Mouse (Mus musculus): Measurements from ENCODE around the gene Helq. TPM values are rescaled to one million over a fixed set of nuclear protein-coding genes. Genes with fewer than 3 reads are reported as not detected.

The Helq gene
- total RNA-seq, 2 experiments from 2014 or later: 15.8 to 18.1 TPM

DNA sequence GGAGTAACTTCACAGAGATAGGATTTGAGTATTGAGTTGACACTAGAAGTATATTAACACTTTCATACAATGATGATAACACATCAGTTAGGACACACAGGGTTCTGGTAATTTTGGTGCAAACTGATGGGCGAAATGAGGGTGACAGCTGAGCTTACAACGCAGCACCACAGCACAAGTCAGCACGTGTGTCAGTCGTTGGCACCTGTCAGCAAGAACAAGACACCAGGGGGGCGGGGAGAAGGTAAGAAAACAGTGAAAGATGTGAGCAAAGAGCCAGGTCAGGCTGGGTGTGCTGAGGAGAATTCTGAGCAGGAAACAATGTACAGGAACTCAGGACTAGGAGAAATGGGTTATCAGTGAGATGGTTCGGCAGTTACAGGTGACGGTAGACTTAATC lies 36.7 kb downstream of the Helq start:
- no peak for TF ChIP-seq CTCF (conservative IDR thresholded peaks at IDR 0.05)
- H3K4me3 ChIP-seq: no peak overlapping the region
- DNase-seq (ENCODE audit: low spot score in 2 of 2): no peak
- no peak overlapping the region for H3K27ac ChIP-seq

DNA sequence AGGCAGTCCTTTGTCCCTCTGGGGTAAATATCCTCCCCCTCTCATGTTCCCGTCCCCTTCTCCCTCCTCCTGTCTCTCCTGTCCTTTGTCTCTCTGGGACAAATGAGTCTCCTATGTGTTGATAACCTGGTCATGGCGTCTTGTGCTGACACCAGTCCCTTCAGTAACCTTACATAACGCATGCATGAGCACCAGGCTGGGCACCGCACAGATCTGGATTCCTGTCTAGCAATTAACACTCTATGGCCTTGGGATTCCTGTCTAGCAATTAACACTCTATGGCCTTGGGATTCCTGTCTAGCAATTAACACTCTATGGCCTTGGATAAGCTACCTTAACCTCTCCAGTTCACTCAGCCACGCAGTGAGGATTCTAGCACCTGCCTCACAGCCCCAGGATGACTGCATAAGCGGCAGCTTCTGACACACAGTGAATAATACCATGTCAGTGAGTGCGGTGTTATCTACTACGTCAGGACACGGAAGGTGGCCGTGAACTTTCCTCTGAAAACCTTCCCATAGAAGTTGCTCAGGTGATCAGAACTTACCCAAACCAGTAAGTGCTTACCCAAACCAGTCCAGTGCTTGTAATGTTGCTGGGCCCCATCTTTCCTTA lies 38.2 kb downstream of the Helq start:
- H3K4me3 ChIP-seq: no peak overlapping the region
- no peak for TF ChIP-seq CTCF (conservative IDR thresholded peaks at IDR 0.05)

DNA sequence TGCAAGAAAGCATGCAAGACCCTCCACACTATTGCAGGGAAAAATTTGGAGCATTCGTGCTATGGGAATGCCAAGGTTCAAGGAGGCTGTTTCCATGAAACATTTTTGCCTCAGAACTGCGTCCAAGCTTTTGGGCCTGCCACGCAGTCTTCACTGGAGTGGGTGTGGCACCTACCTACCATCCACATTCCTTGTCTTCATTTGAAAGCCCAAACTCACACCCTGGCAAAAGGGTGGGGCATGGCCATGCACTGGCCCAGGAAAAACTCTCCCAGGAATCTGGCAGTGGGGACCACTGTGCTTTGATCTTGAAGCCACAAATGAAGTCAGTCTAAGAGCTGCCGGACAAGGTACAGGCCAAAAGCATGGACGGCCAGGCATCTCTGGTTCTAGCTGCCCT lies 40.3 kb downstream of the Helq start:
- DNase-seq (ENCODE audit: low spot score in 2 of 2): no peak
- no peak overlapping the region for H3K27ac ChIP-seq
- H3K4me3 ChIP-seq: no peak overlapping the region
- no peak for TF ChIP-seq CTCF (conservative IDR thresholded peaks at IDR 0.05)

More for the DNA sequence above, 38.2 kb downstream of the Helq start:
- DNase-seq (ENCODE audit: low spot score in 2 of 2): no peak
- no peak overlapping the region for H3K27ac ChIP-seq

DNA sequence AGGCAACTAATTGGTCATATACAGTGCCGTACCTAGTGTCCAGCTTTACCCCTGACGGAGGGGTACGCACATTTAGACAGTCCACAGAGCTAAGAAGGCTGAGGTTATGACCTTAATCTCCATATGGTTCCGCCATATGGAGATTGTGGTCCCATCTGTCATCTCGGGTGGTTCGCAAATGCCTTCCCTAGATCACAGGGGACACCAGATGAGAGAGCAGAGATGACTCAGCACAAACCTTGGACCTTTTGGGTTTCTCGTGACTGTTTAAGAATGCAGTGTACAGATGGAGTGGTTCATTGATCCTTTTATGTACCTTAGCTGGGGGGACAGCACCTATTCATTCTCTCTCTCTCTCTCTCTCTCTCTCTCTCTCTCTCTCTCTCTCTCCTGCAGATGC lies 45.0 kb downstream of the Helq start:
- Histone ChIP-seq H3K27ac (no peak overlapping the region), H3K4me3 (no peak overlapping the region)
- no peak for DNase-seq (ENCODE audit: low spot score in 2 of 2)
- no peak for TF ChIP-seq CTCF (conservative IDR thresholded peaks at IDR 0.05)

DNA sequence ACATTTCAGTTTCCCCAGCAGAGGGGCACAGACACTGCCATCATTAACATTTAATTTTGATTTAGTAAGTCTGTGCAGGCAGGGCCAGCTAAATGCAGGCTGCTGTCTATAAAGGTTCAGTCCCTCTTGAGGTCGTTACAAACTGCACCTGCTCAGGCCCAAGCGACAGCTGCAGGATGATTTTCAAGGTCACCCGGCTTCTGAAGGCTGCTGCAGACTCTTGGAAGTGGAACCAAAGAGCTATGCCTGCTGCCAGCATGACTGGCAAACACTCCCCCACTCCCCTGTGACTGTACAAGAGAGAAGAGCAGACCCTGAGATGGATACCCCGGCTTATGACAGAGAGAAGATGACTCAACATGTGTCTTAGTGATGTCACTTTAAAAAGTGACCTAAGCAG lies 46.7 kb downstream of the Helq start:
- Histone ChIP-seq H3K27ac (no peak overlapping the region), H3K4me3 (no peak overlapping the region)
- no peak for DNase-seq (ENCODE audit: low spot score in 2 of 2)
- no peak for TF ChIP-seq CTCF (conservative IDR thresholded peaks at IDR 0.05)

DNA sequence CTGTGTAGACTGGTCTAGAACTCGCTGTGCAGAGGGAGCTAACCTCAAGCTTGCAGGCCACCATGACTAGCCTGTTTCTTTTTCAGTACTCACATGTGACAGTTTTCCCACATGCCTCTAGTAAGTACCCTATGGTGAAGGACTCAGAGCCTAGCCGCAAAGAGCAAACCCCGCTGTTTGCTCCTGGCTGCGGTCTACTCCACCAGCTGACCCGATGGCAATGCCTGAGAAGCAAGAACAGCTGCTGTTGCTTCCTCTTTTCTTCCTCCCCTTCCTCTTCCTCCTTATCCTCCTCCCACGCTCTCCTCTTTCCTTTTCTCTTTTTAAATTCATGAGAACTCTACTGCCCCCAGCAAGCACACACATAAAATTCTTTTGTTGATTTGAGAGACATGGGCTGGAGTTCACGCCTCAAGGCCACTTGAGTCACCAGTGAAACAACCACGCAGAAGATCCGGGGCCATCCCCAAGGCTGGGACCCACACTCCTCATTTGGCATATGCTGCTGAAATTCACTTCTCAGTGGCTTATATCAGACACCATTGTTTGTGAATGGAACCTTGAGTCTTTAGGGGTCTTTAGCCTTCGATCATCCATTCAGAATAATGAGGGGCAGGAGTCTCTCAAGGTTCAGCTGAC lies 47.7 kb downstream of the Helq start:
- Histone ChIP-seq H3K4me3 (no peak overlapping the region), H3K27ac (no peak overlapping the region)
- no peak for TF ChIP-seq CTCF (conservative IDR thresholded peaks at IDR 0.05)
- no peak for DNase-seq (ENCODE audit: low spot score in 2 of 2)

DNA sequence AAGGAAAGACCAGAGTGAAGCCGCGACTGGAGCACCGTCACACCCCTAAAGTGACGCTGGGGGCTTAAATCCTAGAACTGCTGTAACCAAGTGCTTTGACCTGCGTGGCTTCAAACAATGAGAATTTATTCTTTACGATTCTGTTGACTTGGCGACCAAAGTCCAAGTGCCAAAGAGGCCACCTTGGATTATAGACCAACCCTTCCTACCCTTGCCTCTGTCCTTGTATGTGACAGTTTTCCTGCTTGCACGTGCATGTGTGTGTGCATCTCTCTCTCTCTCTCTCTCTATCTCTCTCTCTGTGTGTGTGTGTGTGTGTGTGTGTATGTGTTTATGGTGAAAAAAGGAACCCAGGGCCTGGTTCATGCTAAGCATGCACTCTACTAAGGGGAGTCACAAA lies 59.6 kb downstream of the Helq start:
- TF ChIP-seq CTCF (conservative IDR thresholded peaks at IDR 0.05): no peak
- Histone ChIP-seq H3K27ac (no peak overlapping the region), H3K4me3 (no peak overlapping the region)
- DNase-seq (ENCODE audit: low spot score in 2 of 2): no peak

DNA sequence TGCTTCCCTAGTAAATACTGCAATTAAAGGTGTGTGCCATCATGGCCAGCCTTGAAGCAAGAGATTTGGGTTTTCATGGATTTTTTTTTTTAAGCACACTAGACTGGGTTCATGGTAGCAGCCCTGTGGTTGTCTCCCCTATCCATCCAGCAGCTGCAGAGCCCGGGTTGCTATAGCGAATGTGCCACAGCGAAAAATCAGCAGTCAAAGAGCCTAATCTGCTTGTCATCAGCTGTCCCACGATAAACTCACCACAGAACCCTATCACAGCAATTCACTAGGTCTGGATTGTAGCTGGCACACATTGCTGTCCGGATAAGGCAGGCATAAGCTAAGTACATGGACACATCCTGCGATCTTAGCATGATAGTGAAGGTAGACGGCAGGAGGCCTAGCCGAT lies 61.5 kb downstream of the Helq start:
- TF ChIP-seq CTCF (conservative IDR thresholded peaks at IDR 0.05): no peak
- no peak for DNase-seq (ENCODE audit: low spot score in 2 of 2)
- H3K4me3 ChIP-seq: no peak overlapping the region
- no peak overlapping the region for H3K27ac ChIP-seq

DNA sequence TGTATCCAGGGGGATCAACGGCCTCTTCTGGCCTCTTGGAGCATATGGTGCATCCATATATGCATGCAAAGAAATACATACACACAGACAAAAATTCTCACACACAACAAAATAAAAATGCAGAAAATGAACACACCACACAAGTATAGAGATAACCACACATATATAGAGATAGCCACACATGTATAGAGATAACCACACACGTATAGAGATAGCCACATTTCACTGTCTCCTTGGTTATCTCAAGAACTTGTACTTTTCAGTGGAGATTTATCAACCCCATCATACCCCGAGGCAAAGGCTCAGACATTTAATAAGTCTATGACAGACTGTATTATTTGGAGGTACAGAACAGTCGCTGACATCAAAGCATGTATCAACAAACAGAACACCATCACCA lies 63.9 kb downstream of the Helq start:
- no peak overlapping the region for H3K27ac ChIP-seq

DNA sequence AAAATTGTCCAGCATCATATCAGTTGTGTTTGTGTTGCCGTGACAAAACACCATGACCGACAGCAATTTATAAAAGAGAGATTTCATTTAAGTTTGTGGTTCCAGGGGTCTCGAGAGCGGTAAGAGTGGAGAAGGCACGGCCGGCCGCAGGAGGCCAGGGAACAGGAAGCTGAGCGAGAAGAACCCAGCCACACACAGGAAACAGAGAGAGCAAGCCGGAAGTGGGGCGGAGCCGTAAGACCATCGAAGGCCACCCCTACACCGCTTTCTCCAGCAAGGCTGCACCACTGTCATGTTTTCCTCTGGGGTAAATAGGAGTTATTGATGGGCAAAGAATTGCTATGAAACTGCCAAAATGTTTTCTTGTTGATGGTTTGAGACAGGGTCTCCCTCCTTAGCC lies 69.6 kb downstream of the Helq start:
- DNase-seq (ENCODE audit: low spot score in 2 of 2): no peak
- Histone ChIP-seq H3K4me3 (no peak overlapping the region), H3K27ac (no peak overlapping the region)
- no peak for TF ChIP-seq CTCF (conservative IDR thresholded peaks at IDR 0.05)

More for the DNA sequence above, 63.9 kb downstream of the Helq start:
- no peak for TF ChIP-seq CTCF (conservative IDR thresholded peaks at IDR 0.05)
- no peak for DNase-seq (ENCODE audit: low spot score in 2 of 2)
- H3K4me3 ChIP-seq: no peak overlapping the region

DNA sequence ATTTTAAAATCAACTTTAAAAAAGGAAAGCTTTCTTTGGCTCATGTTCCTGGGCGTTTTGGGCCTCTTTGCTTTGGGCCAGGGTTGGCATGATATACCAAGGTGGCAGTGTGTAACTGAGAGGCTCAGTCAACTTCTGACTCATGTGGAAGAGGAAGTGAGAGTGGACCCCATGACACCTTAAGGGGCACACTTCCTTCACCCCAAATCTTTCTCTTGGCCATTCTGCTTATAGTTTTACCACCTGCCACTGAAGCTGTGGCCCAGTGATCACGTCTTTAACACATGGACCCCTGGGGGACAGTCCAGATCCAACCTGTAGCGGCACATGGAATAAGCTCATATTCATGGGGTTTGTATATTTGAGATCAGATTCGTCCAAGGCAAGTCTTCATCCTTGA lies 72.4 kb downstream of the Helq start:
- Histone ChIP-seq H3K4me3 (no peak overlapping the region), H3K27ac (no peak overlapping the region)
- DNase-seq (ENCODE audit: low spot score in 2 of 2): no peak
- no peak for TF ChIP-seq CTCF (conservative IDR thresholded peaks at IDR 0.05)

DNA sequence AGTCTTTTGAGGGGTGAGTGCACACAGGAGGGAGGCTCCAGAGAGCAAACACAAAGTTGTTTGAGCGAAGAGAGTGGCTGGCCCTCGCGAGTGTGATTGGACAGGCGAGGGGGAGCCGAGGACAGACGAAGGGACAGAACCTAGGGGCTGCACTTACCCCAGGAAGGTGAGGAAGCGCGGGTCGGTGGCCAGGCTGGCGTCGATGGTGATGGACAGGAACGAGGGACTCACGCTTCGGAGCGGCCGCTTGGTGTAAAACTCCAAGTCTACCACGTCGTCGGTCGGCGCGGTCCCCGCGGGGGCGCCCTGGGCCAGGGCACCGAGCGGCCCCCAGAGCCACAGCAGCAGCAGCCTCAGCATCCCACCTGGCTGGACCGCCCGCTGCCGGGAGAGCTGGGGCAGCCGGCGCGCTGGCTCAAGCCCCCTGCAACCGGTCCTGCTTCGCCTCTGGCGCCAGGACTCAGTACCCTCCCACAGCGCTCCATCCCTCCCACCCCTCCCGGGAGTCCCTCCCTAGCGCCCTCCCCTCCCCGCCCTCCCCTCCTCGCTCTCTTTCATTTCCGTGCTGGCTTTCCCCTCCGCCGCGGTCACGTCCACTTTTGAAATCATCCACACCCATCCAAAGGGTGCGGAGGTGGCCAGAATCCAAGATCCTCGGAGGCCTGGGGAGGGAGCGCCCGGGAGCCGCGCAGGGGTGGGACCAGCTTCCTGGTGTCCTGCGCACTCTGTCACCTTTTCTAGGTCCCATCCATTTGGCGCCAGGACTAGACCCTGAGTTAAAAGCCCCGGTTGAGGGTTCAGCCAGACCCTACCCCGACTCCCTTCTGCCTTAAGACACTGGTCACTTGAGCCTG lies 78.9 kb downstream of the Helq start, which contains the start of gene Hpse:
TSS of gene Hpse (minus strand) at position 482 of the 854 bp plus-strand sequence.
- no peak for DNase-seq (ENCODE audit: low spot score in 2 of 2)
- Histone ChIP-seq H3K27ac (no peak within 1 kb of the TSS), H3K4me3 (peak within 1 kb of the TSS; percentile 56)
- TF ChIP-seq CTCF (conservative IDR thresholded peaks at IDR 0.05): no peak

DNA sequence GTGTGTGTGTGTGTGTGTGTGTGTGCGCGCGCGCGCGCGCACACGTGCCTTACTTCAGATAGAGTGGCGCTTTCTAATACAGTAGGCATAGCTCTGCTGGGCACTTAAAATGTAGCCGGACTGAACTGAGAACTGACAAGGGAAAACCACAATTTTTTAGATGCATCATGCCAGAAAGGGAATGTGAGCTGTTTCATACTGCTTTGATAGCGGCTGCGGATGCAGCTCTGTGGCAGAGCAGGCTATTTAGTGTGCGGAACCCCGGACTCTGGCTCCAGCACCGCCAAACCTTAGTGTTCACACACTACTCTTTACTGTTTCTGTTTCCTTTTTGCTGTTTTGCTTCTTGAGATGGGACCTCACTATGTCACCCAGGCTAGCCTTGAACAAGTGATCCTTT lies 81.6 kb downstream of the Helq start:
- no peak for TF ChIP-seq CTCF (conservative IDR thresholded peaks at IDR 0.05)
- Histone ChIP-seq H3K27ac (no peak overlapping the region), H3K4me3 (no peak overlapping the region)
- no peak for DNase-seq (ENCODE audit: low spot score in 2 of 2)

Other genes starting within 250 kb of the Helq start
- not detected for gene Plac8, start 226.4 kb downstream of the Helq start, total RNA-seq (2021)
- 10 to 100 TPM; 84.1 to 86.9 TPM for gene Coq2, start 123.5 kb downstream of the Helq start, total RNA-seq (2021)
- gene Hpse, start 78.9 kb downstream of the Helq start, total RNA-seq (2021): under 1 TPM; 0.38 to 0.86 TPM
- 10 to 100 TPM; 55.6 to 66.2 TPM for gene Mrps18c, start within 50 bp of the Helq start, total RNA-seq (2021)
- 1 to 10 TPM; 8.4 to 9.5 TPM for gene Abraxas1, start 22.4 kb upstream of the Helq start, total RNA-seq (2021)
- gene Gpat3, start 47.1 kb upstream of the Helq start, total RNA-seq (2021): 1 to 10 TPM; 2.1 to 3.7 TPM

Data from layer of hippocampus, adult 2 months (tissue).